Mouse (Mus musculus) neural tube, embryonic 14.5 days (tissue): Measurements from ENCODE around the gene Fam76a. TPM values are rescaled to one million over a fixed set of nuclear protein-coding genes. Genes with fewer than 3 reads are reported as not detected.
"Not testable (repeated sequence)": the region's sequence is repeated elsewhere in the genome, so short reads cannot be mapped to it uniquely, and the experiment has no call there.

Source experiments
- ATAC-seq: fragments of 200-750 bp; cut with Nextera tagmentation; 2 replicates; pipeline ENCODE4 v1.8.0; 2017; ENCODE audit warnings: low read depth, mild to moderate bottlenecking, moderate TSS enrichment, moderate library complexity
- H3K27ac ChIP-seq: fragments of 300-500 bp; sonication (generic); 2 replicates; pipeline ENCODE4 v1.5.1; 2014; ENCODE audit warnings: low read depth, mild to moderate bottlenecking, control low read depth, low read length, moderate library complexity, mixed read lengths
- H3K27me3 ChIP-seq: fragments of 300-500 bp; sonication (generic); 2 replicates; pipeline ENCODE4 v1.6.1; 2014; ENCODE audit warnings: low read length; ENCODE audit not compliant: control insufficient read depth, insufficient read depth
- H3K36me3 ChIP-seq: fragments of 300-500 bp; sonication (generic); 2 replicates; pipeline ENCODE4 v1.6.1; 2014; ENCODE audit warnings: low read length, mixed read lengths; ENCODE audit not compliant: control insufficient read depth, insufficient read depth
- H3K4me1 ChIP-seq: fragments of 300-500 bp; sonication (generic); 2 replicates; pipeline ENCODE4 v1.6.1; 2014; ENCODE audit warnings: low read length; ENCODE audit not compliant: control insufficient read depth, insufficient read depth
- H3K4me2 ChIP-seq: fragments of 300-500 bp; sonication (generic); 2 replicates; pipeline ENCODE4 v1.6.1; 2014; ENCODE audit warnings: mild to moderate bottlenecking, low read depth, low read length, control low read depth
- H3K4me3 ChIP-seq: fragments of 300-500 bp; sonication (generic); 2 replicates; pipeline ENCODE4 v1.5.1; 2014; ENCODE audit warnings: low read depth, low read length, control low read depth, mixed read lengths
- H3K9ac ChIP-seq: fragments of 300-500 bp; sonication (generic); replicated peaks from 2 replicates; pipeline ENCODE4 v1.6.1; 2014; ENCODE audit warnings: low read depth, mild to moderate bottlenecking, control low read depth, low read length, mixed read lengths
- H3K9me3 ChIP-seq: fragments of 300-500 bp; sonication (generic); 2 replicates; pipeline ENCODE4 v1.6.1; 2016; ENCODE audit warnings: low read length; ENCODE audit not compliant: control insufficient read depth
- WGBS: fragments of 180-500 bp; shearing (Covaris S2); extraction: QIAGEN DNeasy Blood & Tissue Kit; methylation state at CpG from one replicate; pipeline ENCODE4 v1.1.7; 2014; 5-methylcytosine and 5-hydroxymethylcytosine counted together
- polyA plus RNA-seq: library from polyadenylated mRNA; unstranded; fragments of >200 nt; fragmentation: Nextera tagmentation; extraction: Ambion mirVana; gene quantifications from 2 replicates; pipeline ENCODE4 v1.2.1, GENCODE M21; 2014

The Fam76a gene
- polyA plus RNA-seq, 1 experiment from 2014 or later: 32.1 TPM

GRCm38 (mm10) chr4:132938181-132938941 lies 16.0 kb upstream of the Fam76a start:
- H3K4me1 ChIP-seq: peaks cover 9% of the 10 kb centered on the region; the same call in 1 of the 2 replicates
- peak overlapping the region; percentile 81 for H3K27ac ChIP-seq
- peak overlapping the region; percentile 32 for H3K4me2 ChIP-seq
- peak; percentile 67; the same call in 1 of the 2 replicates for ATAC-seq
- H3K36me3 ChIP-seq: no peaks in the 10 kb centered on the region
- H3K27me3 ChIP-seq: no peaks in the 10 kb centered on the region
- no peaks in the 10 kb centered on the region for H3K9me3 ChIP-seq
- 32% methylated on average over 12 of the region's 12 CpGs for WGBS
- no peak overlapping the region for H3K4me3 ChIP-seq
- H3K9ac ChIP-seq: peak overlapping the region; percentile 28; the same call in 1 of the 2 replicates

GRCm38 (mm10) chr4:132934639-132935038 lies 12.3 kb upstream of the Fam76a start:
- WGBS: 24% methylated on average over 7 of the region's 7 CpGs
- no peak overlapping the region for H3K4me2 ChIP-seq
- peaks cover 9% of the 10 kb centered on the region; the same call in 1 of the 2 replicates for H3K4me1 ChIP-seq
- H3K27ac ChIP-seq: no peak overlapping the region
- no peaks in the 10 kb centered on the region for H3K9me3 ChIP-seq
- no peak overlapping the region for H3K9ac ChIP-seq
- H3K27me3 ChIP-seq: no peaks in the 10 kb centered on the region
- ATAC-seq: no peak
- no peaks in the 10 kb centered on the region for H3K36me3 ChIP-seq
- H3K4me3 ChIP-seq: no peak overlapping the region

GRCm38 (mm10) chr4:132932752-132933404 lies 10.5 kb upstream of the Fam76a start:
- H3K36me3 ChIP-seq: no peaks in the 10 kb centered on the region
- no peak overlapping the region for H3K27ac ChIP-seq
- H3K4me1 ChIP-seq: no peaks in the 10 kb centered on the region
- no peak overlapping the region for H3K4me3 ChIP-seq
- no peak overlapping the region for H3K4me2 ChIP-seq
- no peaks in the 10 kb centered on the region for H3K27me3 ChIP-seq
- ATAC-seq: no peak
- 87% methylated on average over 4 of the region's 4 CpGs for WGBS
- no peaks in the 10 kb centered on the region for H3K9me3 ChIP-seq
- H3K9ac ChIP-seq: no peak overlapping the region

- Histone ChIP-seq H3K36me3 (no peaks in the 10 kb centered on the region), H3K4me1 (no peaks in the 10 kb centered on the region), H3K9ac (no peak overlapping the region), H3K4me3 (no peak overlapping the region), H3K9me3 (no peaks in the 10 kb centered on the region), H3K27ac (no peak overlapping the region), H3K4me2 (no peak overlapping the region), H3K27me3 (no peaks in the 10 kb centered on the region)
- ATAC-seq: no peak
- WGBS: 7% methylated on average over 8 of the region's 8 CpGs
Observed at GRCm38 (mm10) chr4:132930784-132931183, 8.4 kb upstream of the Fam76a start.

- H3K27me3 ChIP-seq, H3K4me1 ChIP-seq, H3K36me3 ChIP-seq, H3K4me2 ChIP-seq, H3K9ac ChIP-seq, H3K27ac ChIP-seq, H3K9me3 ChIP-seq, H3K4me3 ChIP-seq, ATAC-seq: not testable (repeated sequence)
- 56% methylated on average over 2 of the region's 2 CpGs for WGBS
Observed at GRCm38 (mm10) chr4:132926520-132926919, 4.2 kb upstream of the Fam76a start.

GRCm38 (mm10) chr4:132922061-132922530 lies 262 bp downstream of the Fam76a start:
- Histone ChIP-seq H3K4me3 (peak overlapping the region; percentile 93), H3K4me2 (peak overlapping the region; percentile 50), H3K27ac (peak overlapping the region; percentile 89), H3K36me3 (peaks cover 4% of the 10 kb centered on the region; the same call in 1 of the 2 replicates), H3K27me3 (no peaks in the 10 kb centered on the region), H3K9ac (peak overlapping the region; percentile 86), H3K9me3 (no peaks in the 10 kb centered on the region), H3K4me1 (peaks cover 5% of the 10 kb centered on the region)
- peak; percentile 62 for ATAC-seq
- WGBS: under 1% methylated on average over 39 of the region's 50 CpGs

- H3K4me3 ChIP-seq: peak overlapping the region; percentile 93
- H3K9me3 ChIP-seq: no peaks in the 10 kb centered on the region
- 44% methylated on average over 12 of the region's 12 CpGs for WGBS
- H3K9ac ChIP-seq: peak overlapping the region; percentile 86
- H3K27ac ChIP-seq: no peak overlapping the region
- peaks cover 5% of the 10 kb centered on the region for H3K4me1 ChIP-seq
- no peaks in the 10 kb centered on the region for H3K27me3 ChIP-seq
- H3K4me2 ChIP-seq: peak overlapping the region; percentile 50
- ATAC-seq: no peak
- H3K36me3 ChIP-seq: peaks cover 6% of the 10 kb centered on the region; the same call in 1 of the 2 replicates
Observed at GRCm38 (mm10) chr4:132921488-132921887, 870 bp downstream of the Fam76a start.

GRCm38 (mm10) chr4:132920171-132920570 lies 2.2 kb downstream of the Fam76a start:
- H3K27me3 ChIP-seq: no peaks in the 10 kb centered on the region
- H3K9ac ChIP-seq: no peak overlapping the region
- H3K4me2 ChIP-seq: no peak overlapping the region
- H3K4me1 ChIP-seq: peaks cover 5% of the 10 kb centered on the region
- peaks cover 6% of the 10 kb centered on the region; the same call in 1 of the 2 replicates for H3K36me3 ChIP-seq
- H3K9me3 ChIP-seq: no peaks in the 10 kb centered on the region
- WGBS: 92% methylated on average over 4 of the region's 4 CpGs
- ATAC-seq: no peak
- no peak overlapping the region for H3K4me3 ChIP-seq
- no peak overlapping the region for H3K27ac ChIP-seq

GRCm38 (mm10) chr4:132918493-132918892 lies 3.9 kb downstream of the Fam76a start:
- not testable (repeated sequence) for H3K4me3 ChIP-seq, H3K27me3 ChIP-seq, H3K4me1 ChIP-seq, ATAC-seq, H3K9ac ChIP-seq, H3K9me3 ChIP-seq, H3K27ac ChIP-seq, H3K4me2 ChIP-seq
- WGBS: 82% methylated on average over 6 of the region's 6 CpGs
- peaks cover 19% of the 10 kb centered on the region for H3K36me3 ChIP-seq
